Mouse (Mus musculus): ENCODE data around the gene Hspb1.

GRCm38 (mm10) chr5:135935641-135936190 lies 48.0 kb downstream of the Hspb1 start:
- TF ChIP-seq CTCF (IDR thresholded peaks at IDR 0.05; ENCODE audit: low read depth) = no peak
- TF ChIP-seq EP300 (IDR thresholded peaks at IDR 0.05; ENCODE audit: low read depth) = no peak

All from liver, embryonic 14.5 days (tissue).